Mouse (Mus musculus): ENCODE results near the gene Matn1.

- TF ChIP-seq POLR2A (IDR thresholded peaks at IDR 0.05; ENCODE audit: low read depth, low read length) (no peak), CTCF (IDR thresholded peaks at IDR 0.05; ENCODE audit: borderline replicate concordance, insufficient read depth, low read length) (no peak)
Measured at GRCm38 (mm10) chr4:130905025-130905424, 39.2 kb upstream of the Matn1 start.

All from embryonic fibroblast, embryonic 13.5 days (primary cell).